Mouse (Mus musculus) heart, adult 11 months (tissue): ENCODE measurements around the gene Rrp9.
A peak's percentile ranks its signal among the peaks of the same experiment; 100 is the strongest.

Experiments
- DNase-seq: peaks from one replicate; pipeline ENCODE4 v3.0.0; 2022

Rrp9 gene

DNA sequence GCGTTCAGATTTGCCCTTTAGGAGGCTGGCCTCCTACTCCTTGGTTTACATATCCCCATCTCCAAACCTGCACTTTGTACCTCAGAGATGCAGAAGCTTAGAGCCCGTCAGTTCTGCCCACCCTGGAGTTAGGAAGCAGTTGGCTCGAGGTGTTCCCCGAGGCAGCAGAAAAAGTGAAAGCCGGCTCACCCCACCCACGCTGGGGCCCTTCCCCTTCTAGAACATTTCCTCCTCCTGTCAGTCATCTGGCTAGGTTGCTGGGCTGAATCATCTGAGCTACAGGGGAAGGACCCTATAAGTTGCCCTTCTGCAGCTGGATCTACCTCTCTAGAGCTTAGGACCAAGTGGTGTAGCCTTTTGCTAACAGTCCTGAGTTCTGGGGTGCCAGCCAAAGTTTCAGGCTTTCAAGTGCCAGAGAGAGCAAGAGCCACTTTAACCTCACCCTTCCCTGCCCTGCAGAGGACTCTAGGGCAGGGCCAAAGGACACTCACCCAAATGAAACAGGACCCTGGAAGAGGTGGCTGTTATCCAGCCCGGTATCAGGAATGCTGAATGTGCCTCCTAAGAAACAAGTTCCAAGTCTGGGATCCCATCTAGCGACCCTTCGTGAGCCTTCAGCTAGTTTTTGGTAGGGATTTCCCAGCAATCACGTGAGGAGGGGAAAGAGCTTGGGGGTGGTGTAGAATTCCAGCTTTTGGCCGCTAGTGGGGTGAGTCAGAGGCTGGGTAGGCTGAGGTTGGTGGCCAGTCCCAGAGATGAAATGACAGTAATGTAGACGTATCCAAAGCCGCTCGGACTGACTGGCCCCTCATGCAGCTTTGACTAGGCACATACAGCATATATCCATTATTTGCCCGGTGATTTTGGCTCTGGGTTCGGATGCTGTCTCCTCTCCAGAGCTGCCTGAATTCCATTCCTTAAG is 500 bp downstream of the Rrp9 start:
- peak; percentile 98 for DNase-seq

DNA sequence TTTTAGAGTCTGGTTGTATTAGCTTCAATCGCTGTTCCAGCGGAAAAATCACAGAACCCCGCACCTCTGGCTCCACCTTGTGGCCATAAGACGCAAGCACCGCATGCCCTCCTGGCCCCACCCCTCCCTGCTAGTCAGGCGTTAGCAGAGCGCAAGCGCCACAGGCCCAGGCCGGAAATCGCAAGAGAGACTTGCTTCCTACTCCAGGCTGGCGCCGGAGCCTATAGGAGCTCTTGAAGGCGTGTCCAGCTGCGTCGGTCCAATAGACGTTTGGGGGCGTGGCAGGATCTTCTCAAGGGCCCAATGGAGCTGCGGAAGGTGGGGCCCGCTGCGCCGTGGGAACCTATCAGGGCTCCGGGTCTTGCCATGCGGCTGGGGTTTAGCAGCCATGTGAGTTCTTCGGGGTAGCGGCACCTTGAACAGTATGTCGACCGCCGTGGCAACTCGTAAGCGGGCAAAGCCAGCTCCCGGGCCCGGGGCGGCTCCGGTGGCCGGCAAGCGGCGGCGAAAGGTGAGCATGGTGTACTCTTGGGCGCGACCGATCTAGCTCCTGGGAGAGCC is 1.2 kb downstream of the Rrp9 start, which contains the start of gene Parp3:
Gene Parp3 (minus strand): TSS at position 26 of the 561 bp plus-strand sequence.
- DNase-seq = peak; percentile 100

DNA sequence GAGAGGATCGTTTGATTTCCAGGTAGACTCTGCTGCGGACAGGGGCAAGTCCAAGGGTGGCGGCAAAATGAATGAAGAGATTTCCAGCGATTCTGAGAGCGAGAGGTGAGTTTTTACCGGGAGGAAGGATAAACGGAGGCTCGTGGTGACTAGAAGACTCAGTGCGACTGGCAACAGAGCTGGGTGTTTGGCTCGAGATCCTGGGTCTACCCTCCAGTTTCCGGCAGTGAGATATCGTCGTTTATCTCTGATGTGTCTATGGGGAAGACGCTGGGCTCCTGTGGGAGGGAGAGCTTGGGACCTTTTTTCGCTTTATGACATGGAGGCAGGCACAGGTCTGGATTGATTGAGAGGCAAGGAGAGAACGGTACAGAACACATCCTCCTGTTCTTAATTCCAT is 1.9 kb downstream of the Rrp9 start:
- DNase-seq = peak; percentile 91

DNA sequence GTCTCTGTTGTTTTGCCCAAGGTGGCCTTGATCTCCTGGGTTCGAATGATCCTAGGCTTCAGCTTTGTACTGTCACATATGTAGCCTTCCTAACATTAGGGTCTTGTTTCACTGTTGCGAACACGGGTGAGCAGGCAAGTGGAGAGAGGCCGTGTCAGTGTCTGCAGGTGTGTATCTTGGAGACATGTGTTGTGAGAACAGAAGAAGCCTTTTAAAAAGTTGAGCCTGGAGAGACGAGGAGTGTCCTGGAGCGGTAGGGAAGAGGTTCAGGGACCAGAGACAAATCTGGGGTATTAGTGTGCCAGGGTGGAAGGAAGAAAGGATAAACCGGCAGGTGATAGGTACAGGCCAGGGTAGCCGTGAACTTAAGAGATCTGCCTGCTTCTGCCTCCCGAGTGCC is 2.3 kb downstream of the Rrp9 start:
- DNase-seq = peak; percentile 84

DNA sequence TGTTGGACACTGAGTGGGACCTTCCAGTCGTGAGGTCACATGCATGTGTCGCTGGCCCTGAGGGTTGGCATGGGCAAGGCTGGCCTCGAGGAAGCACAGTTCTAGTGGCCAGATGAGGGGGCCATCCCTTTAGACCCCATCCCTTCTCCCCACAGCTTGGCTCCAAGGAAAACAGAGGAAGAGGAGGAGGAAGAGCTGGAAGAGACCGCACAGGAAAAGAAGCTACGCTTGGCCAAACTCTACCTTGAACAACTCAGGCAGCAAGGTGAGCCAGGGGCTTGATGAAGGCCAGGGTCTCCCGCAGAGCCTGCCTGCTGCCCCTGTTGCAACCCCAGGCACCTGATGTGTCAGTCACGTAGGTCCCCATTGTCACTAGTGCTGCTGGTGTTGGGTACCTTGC is 4.8 kb downstream of the Rrp9 start:
- peak; percentile 91 for DNase-seq

DNA sequence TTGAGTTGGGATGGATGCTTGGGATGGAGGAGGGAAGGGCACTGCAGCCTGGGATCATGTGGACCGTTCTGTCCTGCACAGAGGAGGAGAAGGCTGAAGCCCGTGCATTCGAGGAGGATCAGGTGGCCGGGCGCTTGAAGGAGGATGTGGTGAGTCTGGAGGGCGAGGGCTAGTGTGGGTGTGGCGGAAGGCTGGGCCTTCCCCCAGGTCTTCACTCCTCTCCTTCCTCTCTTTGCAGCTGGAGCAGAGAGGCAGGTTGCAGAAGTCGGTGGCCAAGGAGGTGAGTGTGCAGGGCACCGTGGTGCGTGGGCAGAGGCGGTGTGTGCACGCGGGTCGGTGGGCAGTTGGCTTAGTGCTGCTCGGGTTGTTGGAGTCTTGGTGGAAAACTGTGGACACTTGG is 5.3 kb downstream of the Rrp9 start:
- DNase-seq = peak; percentile 85

DNA sequence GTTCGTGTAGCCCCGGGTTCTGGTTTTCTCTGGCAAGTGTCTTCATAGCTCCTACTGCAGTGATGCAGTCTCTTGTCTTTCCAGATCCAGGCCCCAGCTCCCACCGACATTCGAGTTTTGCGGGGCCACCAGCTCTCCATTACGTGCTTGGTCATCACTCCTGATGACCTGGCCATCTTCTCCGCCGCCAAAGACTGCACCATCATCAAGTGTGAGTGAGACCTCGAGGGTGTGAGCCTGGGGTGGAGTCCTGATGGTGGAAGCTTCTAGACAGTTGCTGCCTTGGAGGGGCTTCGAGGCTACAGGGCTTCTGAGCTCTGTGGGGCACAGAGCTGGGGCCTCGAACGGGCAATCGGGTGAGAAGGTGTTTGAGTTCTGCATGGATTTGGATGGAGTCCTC is 5.9 kb downstream of the Rrp9 start:
- DNase-seq = peak; percentile 88

DNA sequence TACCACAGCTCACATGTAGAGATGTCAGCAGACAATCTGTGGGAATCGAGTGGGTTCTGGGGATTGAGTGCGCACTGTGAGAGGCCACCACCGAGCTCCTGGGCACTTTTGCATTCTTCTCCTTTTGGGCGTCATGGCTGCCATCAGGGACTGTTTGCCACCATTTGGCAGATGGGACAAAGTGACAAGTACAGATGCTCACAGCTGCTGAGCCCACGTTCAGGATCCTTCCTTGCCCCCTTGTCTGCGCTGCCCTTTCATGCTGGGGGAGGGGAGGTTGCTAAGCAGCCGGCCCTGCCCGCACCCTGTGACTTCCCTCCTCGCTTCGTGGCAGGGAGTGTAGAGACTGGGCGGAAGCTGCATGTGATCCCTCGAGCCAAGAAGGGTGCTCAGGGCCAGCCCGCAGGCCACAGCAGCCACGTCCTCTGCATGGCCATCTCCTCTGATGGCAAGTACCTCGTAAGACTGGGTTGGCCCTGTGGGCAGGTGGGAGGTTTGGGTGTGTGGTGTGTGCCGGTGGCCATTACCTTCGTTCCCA is 6.9 kb downstream of the Rrp9 start:
- peak; percentile 87 for DNase-seq

DNA sequence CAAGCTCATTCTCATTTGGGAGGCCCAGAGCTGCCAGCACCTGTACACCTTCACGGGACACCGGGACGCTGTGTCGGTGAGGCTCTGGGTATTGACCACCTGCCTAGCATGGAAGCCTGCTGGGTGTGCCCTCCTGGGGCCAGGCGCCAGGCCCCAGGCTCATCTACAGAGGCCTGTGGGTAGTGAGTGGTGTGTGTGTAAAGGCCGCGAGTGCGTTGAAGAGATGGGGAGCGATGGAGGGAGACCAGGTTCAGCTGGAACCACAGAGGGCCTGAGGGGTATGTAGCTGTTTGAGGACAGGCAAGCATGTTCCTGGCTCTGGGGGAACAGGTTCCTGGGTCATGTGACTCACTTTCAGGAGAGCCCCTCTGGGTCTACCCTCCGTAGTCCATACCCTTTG is 7.4 kb downstream of the Rrp9 start:
- DNase-seq = peak; percentile 86

DNA sequence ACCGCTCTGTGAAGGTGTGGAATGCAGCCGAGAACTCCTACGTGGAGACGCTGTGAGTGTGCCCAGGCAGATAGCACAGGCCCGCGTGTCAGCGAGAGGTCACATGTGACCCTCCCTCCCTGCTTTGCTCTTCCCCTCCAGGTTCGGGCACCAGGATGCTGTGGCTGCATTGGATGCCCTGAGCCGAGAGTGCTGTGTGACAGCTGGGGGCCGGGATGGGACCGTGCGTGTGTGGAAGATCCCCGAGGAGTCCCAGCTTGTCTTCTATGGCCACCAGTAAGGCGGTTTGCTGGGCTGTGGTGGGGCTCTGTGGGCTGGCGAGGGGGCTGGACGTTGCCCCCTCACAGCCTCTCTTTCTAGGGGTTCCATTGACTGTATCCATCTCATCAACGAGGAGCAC is 7.8 kb downstream of the Rrp9 start:
- peak; percentile 86 for DNase-seq

DNA sequence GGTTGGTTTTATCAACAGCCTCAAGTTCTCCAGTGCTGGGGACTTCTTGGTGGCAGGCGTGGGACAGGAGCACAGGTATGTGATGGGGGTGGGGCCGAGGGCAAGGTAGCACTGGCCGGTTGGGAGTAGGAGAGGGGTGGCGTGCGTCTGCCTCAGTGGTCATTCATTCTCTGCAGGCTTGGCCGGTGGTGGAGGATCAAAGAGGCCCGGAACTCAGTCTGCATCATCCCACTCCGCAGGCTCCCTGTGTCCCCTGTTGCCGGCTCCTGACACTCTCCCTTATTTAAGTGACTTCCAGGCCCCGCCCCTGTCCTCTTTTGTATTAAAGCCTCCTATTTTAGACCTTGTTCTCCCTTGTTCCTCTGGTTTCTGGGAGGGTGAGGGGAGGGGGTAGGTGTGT is 9.3 kb downstream of the Rrp9 start:
- DNase-seq = peak; percentile 85

DNA sequence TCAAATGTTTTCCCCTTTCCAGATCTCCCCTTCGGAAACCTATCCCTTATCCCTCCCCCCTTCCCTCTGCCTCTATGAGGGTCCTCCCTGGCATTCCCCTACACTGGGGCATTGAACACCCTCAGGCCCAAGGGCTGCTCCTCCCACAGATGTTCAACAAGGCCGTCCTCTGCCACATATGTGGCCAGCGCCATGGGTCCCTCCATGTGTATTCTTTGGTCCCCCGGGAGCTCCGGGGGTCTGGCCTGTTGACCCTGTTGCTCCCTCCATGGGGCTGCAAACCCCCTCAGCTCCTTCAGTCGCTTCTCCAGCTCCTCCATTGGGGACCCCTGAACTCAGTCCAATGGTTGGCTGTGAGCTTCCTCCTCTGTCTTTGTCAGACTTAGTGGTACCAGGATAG is 11.8 kb downstream of the Rrp9 start:
- peak; percentile 89 for DNase-seq

DNA sequence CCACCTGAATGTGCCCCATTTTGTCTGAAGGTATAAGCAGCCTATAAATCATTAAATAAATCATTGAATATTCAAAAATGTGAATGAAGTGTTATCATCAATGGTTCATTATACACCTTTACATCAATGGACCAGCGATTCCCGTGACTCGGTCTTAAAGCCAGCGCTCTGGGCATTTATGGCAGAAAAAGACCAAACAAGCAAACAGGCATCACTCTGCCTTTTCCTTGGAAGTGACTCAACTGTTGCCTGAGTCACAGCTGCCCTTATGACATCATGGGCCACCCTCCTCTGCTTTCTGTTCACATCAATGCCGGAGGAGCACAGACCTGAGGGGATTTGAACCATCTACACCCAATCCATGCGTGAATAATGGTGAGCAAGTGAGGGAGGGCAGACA is 23.9 kb downstream of the Rrp9 start, which contains the start of gene Iqcf1:
Gene Iqcf1 (plus strand): TSS at position 301 of the 400 bp plus-strand sequence.
- peak; percentile 76 for DNase-seq

DNA sequence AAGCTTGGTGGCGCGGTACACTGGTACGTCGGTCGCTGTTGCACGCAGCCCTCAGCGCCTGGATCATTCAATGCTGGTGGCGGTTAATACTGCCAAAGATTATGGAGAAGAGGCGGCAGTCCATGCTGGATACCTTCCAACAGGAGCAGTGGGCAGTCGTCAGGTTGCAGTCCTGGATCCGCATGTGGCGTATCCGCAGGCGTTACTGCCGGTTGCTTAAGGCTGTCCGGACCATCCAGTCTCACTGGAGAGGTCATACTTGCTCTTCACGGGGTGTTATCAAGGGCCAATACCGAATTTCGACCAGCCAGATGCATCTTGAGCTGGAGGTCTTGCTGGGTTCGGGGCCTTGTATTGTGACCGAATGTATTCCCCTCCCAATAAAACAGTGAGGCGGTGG is 26.1 kb downstream of the Rrp9 start:
- peak; percentile 61 for DNase-seq

DNA sequence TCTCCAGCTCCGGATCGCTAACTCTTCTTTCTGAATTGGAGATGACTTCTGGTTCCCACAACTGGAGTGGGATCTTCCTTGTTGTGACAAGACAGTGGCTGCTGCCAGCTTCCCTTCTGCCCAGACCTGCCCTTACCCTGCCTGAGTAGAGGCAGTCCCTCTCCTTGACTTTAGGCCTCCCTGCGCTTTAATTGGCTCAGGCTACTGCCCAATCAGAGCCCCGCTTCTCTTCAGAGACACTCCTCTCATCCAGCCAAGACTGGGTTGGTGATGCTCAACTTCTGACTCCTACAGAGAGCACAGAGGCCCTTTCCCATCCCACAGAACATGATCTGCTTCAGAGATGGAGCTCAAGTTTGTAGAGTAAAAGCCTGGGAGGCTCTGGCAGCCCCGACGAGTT is 28.5 kb downstream of the Rrp9 start:
- DNase-seq = no peak

DNA sequence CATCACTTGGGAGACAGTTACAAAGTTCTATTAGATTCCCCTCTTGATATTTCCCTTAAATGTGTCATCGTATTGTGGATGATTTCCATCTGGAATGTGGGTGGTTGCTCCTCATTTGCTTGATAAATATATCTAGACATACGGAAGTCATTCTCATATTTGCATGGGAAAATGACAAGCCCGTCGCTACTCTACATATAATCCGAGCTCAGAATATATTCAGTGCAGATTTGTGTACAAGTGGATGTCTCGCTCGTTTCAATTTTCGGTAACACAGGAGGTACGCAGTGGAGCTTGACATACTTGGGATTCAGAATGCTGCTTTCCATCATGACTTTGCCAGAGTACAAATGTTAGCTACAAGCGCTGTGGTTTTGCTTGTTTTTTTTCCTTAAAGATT is 33.6 kb downstream of the Rrp9 start:
- DNase-seq = peak; percentile 34

DNA sequence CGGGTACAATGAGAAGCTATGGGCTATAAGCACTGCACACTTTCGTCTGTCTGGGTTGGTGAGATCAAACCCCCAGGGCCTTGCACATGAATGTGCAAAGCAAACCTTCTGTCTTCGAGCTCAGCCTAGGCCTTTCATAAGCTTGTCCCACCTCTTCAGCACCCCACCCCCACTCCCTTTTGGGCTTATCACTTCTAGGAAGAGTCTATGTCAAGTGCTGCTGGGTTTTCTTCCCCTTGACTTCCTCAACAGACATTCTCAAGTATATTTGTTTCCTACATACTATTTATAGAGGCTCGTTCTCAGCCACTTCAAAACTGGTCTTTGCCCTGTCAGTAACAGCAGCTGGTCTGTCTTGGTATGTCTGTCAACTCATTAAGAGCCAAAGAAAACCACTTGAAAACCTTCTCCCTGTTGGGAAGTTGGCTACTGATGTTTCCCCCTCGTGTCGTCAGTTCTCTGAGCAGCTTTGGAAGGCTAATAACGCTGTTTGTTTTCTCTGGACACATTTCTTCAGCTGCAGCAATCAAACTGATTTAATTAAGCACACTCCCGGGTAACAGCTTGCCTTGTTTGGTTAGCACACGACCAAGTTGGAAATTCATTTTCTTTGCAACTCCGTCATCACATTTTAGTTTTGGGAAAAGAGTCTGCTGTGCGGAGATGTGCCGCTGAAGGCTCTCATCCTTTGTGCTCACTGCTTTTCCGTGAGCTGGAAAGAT is 37.1 kb downstream of the Rrp9 start:
- peak; percentile 71 for DNase-seq

DNA sequence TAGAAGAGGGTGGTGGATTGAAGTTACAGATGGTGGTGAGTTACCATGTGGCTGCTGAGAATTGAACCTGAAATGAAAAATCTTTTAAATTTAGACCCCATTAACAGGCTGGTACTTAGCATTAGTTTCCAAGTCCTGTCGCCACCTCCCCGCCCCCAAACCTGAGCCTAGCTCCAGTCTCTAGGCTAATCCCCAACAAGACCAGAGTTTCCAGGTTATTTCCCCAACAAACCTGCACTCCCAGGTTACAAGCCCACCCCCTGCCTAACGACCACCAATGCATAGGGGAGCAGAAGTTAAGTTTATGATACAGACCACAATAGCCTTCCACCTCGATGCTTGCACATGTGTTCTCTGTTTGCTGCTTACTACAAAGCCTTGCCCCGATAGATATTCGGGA is 37.8 kb downstream of the Rrp9 start:
- peak; percentile 56 for DNase-seq

DNA sequence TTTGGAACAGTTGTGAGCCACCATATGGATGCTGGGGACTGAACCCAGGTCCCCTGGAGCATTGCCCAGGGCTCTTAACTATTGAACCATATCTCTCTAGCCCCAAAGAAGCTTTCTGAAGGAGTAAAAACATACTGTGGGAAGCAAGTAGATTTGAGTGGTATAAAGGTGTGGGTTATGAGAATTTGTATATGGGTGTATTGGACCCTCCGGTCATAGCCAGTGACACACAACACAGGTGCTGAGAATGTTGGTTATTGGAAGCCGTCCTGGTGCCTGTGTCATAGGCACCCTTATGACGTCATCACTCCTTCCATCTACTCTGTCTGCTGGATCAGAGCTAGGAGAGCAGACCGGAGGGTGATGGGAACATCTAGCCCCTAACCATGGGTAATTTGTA is 38.5 kb downstream of the Rrp9 start, which contains the start of gene Iqcf5:
Gene Iqcf5 (plus strand): TSS at position 301 of the 400 bp plus-strand sequence.
- DNase-seq = no peak

DNA sequence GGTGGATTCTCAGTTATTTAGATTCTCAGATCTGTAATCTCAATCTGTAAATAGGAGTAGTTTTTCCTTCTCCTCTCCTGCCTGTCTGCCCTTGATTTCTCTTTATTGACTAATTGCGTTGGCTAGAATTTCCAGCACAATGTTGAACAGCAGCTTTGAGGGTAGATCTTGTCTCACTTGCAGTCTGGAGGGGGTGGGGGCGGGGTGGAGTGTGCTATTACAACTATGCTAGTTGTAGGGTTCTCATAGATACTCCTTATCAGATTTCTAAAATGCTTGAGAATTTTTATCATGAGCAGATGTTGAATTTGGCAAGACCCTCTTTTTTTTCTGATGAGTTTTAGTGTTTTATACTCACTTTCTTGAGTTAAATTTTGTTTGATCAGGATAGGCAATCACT is 43.7 kb downstream of the Rrp9 start:
- no peak for DNase-seq

DNA sequence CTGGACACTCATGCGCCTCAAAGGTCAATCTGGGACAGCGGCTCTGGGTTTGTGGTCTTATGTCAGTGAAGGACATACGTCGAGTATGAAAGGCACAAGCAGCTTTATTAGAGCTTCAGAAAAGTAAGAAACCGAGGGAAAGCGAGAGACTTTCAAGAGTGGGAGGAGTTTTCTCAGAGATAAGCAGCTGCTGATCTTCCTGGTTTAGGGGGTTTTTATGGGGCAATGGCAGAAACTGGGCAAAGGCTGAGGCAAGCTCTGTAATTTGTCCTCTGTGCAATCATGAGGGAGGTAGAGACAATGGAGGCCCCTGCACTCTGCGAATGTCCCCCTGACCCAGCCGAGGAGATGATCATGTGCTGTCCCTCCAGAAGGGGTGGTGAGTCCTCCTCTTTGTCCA is 44.1 kb downstream of the Rrp9 start:
- peak; percentile 22 for DNase-seq

DNA sequence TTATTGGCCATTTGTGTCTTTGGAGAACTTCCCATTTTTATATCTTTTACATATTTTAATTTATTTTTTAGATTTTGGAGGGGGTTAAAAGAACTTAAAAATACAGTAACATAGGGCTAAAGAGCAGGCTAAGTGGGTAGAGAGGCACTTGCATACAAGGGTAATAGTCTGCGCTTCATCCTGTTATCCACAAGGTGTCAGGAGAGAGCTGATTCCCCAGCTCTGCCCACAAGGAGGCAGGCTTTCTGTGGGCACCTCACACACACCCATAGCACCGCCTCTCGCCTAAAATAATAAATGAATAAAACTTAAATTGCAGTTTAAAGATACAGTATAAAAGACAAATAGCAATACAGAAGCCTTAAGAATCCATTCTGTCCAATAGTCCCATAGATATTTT is 56.1 kb downstream of the Rrp9 start:
- no peak for DNase-seq

DNA sequence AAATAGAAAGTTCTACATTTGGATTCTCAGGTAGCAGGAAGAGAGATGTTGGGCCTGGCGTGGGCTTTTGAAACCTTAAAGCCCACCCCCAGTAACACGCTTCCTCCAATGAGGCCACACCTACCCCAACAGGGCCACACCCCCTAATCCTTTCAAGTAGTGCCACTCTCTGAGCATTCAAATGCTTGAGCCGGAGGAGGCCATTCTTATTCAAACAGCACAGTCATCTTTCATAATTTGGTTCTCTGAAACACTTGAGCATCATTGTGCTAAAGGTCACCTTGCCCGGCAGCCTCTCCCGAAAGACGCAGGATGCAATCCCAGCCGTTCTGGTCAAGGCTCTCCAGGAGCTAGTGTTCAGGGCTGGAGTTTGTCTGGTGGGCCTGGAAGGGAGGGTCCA is 58.5 kb downstream of the Rrp9 start:
- DNase-seq = no peak
